Mouse (Mus musculus) G1E (cell line): ENCODE results near the gene Rbbp6. TPM values are rescaled to one million over a fixed set of nuclear protein-coding genes. Genes with fewer than 3 reads are reported as not detected.
A peak's percentile ranks its signal among the peaks of the same experiment; 100 is the strongest.

Source experiments
- ATAC-seq: 2 replicates; pipeline ENCODE4 v1.8.0; 2016; ENCODE audit warnings: mild to moderate bottlenecking; ENCODE audit not compliant: insufficient number of reproducible peaks, poor library complexity, low FRiP score, severe bottlenecking; ENCODE audit errors: extremely low read depth
- DNase-seq: peaks from one replicate; pipeline ENCODE4 v3.0.0; 2012; ENCODE audit warnings: low spot score
- H3K27me3 ChIP-seq: 2 replicates; pipeline ENCODE4 v1.6.1; 2012; ENCODE audit warnings: mild to moderate bottlenecking, low read length, inconsistent platforms; ENCODE audit not compliant: insufficient read depth
- H3K36me3 ChIP-seq: replicated peaks from 2 replicates; pipeline ENCODE3; 2012; ENCODE audit warnings: mild to moderate bottlenecking, inconsistent platforms
- H3K4me1 ChIP-seq: 2 replicates; pipeline ENCODE4 v1.6.1; 2012; ENCODE audit warnings: low read depth, low read length, inconsistent platforms, mixed read lengths; ENCODE audit not compliant: insufficient read depth
- H3K4me3 ChIP-seq: 2 replicates; pipeline ENCODE4 v1.5.1; 2012; ENCODE audit warnings: low read depth, mild to moderate bottlenecking, inconsistent platforms, low read length, moderate library complexity, mixed read lengths
- H3K9me3 ChIP-seq: replicated peaks from 2 replicates; pipeline ENCODE4 v1.6.1; 2012; ENCODE audit warnings: inconsistent platforms
- CTCF ChIP-seq: IDR thresholded peaks from 2 replicates; pipeline ENCODE4 v1.5.1; 2012; ENCODE audit warnings: low read depth, low read length, inconsistent platforms, mixed read lengths
- GATA1 ChIP-seq: IDR thresholded peaks from 2 replicates; pipeline ENCODE4 v1.6.1; 2012; ENCODE audit warnings: borderline replicate concordance, low read length, inconsistent platforms, mixed read lengths
- GATA2 ChIP-seq: IDR thresholded peaks from 2 replicates; pipeline ENCODE4 v1.6.1; 2012; ENCODE audit warnings: low read depth, low read length, inconsistent platforms, borderline replicate concordance
- POLR2AphosphoS5 ChIP-seq: IDR thresholded peaks from 2 replicates; pipeline ENCODE4 v1.6.1; 2012; ENCODE audit warnings: low read depth, low read length, inconsistent platforms; ENCODE audit not compliant: insufficient replicate concordance
- TAL1 ChIP-seq: conservative IDR thresholded peaks from 2 replicates; pipeline ENCODE4 v1.6.1; 2012; ENCODE audit warnings: low read depth, low read length, inconsistent platforms, mixed read lengths
- polyA plus RNA-seq: library from polyadenylated mRNA; stranded (reverse); fragments of >175 nt; gene quantifications from 2 replicates; pipeline ENCODE4 v1.2.3, GENCODE M21; 2012
- total RNA-seq, 2 experiments: library from RNA; stranded (forward) in 1 of 2; stranded (reverse) in 1 of 2; fragments of 200-1000 nt in 1 of 2; fragments of >200 nt in 1 of 2; fragmentation: Nextera tagmentation in 1 of 2; gene quantifications; 2 replicates each; pipeline ENCODE4 v1.2.3; 2014 to 2017

Rbbp6 gene
- total and polyA plus RNA-seq, 3 experiments, result 48.2 to 311 (median 73.8) TPM

DNA sequence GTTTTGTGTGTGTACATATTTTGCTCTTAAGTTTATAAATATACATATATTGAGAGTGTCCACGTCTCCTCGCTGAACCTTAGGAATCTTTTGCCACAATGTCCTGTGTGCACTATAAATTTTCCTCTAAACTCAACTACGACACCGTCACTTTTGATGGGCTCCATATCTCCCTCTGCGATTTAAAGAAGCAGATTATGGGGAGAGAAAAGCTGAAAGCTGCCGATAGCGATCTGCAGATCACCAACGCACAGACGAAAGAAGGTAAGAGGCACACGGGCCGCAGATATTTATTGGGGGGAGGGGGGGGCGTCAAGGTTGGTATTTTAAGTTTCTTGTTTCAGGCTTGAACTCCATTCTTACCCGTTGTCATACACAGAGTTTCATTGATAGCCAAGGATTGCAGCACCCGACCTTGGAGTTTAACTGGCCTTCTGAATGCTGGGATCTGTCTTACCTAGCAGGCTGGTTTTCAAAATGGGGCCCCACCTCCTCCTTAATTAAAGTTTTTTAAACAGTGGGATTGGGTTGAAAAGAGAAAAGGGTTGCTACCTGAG lies 5.5 kb downstream of the Rbbp6 start:
- peak; percentile 15 for DNase-seq
- TF ChIP-seq GATA2 (no peak), GATA1 (no peak), TAL1 (no peak), CTCF (no peak), POLR2AphosphoS5 (no peak)
- ATAC-seq, result no peak
- H3K27me3 ChIP-seq, result no peaks in the 10 kb centered on the region
- peaks cover 28% of the 10 kb centered on the region for H3K36me3 ChIP-seq
- H3K9me3 ChIP-seq, result no peaks in the 10 kb centered on the region
- peak overlapping the region; percentile 81 for H3K4me3 ChIP-seq
- H3K4me1 ChIP-seq, result peaks cover 25% of the 10 kb centered on the region

DNA sequence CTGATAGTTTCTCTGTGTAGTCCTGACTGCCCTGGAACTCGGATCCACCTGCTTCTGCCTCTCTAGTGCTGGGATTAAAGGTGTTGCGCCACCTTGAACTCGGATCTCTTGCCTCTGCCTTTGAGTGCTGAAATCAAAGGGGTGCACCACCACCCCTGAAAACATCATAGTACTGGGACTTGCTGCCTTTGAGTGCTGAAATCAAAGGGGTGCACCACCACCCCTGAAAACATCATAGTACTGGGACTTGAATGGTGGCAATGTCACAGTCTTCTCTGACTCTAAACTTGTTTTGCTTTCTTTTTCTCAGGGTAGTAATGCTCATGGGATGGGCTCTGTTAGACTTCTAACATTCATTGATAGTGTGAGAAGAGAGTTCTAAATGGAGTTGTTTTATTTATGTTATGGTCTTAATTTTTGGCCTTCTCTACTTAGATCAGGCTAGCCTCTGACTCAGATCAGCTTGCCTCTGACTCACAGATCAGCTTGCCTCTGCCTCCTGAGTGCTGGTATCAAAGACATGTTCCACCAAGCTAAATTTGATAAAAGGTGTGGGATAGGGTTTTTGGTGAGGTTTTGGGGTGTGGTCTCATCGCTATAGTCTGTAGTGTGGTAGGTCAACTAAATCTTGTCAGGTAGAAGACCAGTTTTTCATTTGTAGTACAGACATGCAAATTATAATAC lies 6.7 kb downstream of the Rbbp6 start:
- Histone ChIP-seq H3K4me3 (peak overlapping the region; percentile 81), H3K36me3 (peaks cover 36% of the 10 kb centered on the region), H3K9me3 (no peaks in the 10 kb centered on the region), H3K27me3 (no peaks in the 10 kb centered on the region), H3K4me1 (peaks cover 25% of the 10 kb centered on the region)
- ATAC-seq, result no peak
- DNase-seq, result no peak
- TF ChIP-seq CTCF, result no peak
- TF ChIP-seq GATA1, result no peak
- no peak for TF ChIP-seq POLR2AphosphoS5
- no peak for TF ChIP-seq TAL1
- no peak for TF ChIP-seq GATA2

DNA sequence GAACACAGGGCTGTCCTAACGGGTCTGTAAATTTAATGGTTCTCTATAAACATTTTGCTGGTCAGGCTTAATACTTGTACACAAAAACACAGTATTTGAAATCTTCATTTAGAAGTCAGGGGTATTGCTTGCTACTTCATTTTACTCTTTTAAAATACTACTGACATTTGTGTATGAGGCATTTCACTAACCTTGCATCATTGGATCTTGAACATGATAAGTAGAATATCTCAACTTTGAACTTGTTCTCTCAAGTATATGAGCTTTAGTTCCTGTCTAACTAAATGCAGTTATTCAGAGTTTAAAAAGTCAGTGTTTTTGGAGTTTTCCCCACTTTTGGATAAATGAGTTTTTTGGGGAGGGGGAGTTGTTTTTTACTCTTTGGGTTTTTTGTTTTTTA lies 14.0 kb downstream of the Rbbp6 start:
- ATAC-seq (no peak), DNase-seq (no peak)
- H3K9me3 ChIP-seq, result no peaks in the 10 kb centered on the region
- peaks cover 8% of the 10 kb centered on the region for H3K4me1 ChIP-seq
- peaks cover 60% of the 10 kb centered on the region for H3K36me3 ChIP-seq
- H3K27me3 ChIP-seq, result no peaks in the 10 kb centered on the region
- H3K4me3 ChIP-seq, result no peak overlapping the region
- no peak for TF ChIP-seq GATA2
- TF ChIP-seq CTCF, result no peak
- no peak for TF ChIP-seq GATA1
- no peak for TF ChIP-seq POLR2AphosphoS5
- no peak for TF ChIP-seq TAL1

DNA sequence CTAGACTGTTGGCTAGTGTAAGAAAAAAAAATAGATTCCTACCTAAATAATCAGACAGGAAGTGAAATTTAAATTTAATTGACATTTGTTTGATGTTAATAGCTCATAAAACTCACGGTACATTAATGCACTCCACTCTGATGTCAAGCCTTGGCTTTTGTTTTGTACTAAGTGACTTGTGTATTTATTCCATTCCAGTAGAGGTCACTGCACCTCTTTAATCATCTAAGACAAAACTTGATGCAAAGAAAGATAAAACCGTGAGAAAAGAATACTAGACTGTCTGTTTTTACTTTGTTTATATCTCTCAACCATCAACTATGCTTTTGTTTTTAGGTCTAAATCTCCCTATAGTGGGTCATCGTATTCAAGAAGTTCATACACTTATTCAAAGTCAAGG lies 32.7 kb downstream of the Rbbp6 start:
- peaks cover 91% of the 10 kb centered on the region for H3K36me3 ChIP-seq
- TF ChIP-seq CTCF, result no peak
- TF ChIP-seq GATA2, result no peak
- no peak for TF ChIP-seq TAL1
- TF ChIP-seq GATA1, result no peak
- no peak for TF ChIP-seq POLR2AphosphoS5
- H3K27me3 ChIP-seq, result no peaks in the 10 kb centered on the region
- H3K9me3 ChIP-seq, result no peaks in the 10 kb centered on the region
- no peak for ATAC-seq
- H3K4me1 ChIP-seq, result no peaks in the 10 kb centered on the region
- no peak overlapping the region for H3K4me3 ChIP-seq
- no peak for DNase-seq

DNA sequence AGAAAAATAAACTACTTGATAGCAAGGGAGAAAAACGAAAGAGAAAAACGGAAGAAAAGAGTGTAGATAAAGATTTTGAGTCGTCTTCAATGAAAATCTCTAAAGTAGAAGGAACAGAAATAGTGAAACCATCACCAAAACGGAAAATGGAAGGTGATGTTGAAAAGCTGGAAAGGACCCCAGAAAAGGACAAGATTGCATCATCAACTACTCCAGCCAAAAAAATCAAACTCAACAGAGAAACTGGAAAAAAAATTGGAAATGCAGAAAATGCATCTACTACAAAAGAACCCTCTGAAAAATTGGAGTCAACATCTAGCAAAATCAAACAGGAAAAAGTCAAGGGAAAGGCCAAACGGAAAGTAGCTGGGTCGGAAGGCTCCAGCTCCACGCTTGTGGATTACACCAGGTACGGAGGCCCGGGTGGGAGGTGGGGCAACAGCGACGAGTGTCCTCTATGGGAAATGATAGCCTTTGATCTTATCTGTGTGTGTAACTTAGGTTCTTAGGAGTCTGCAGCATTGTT lies 34.4 kb downstream of the Rbbp6 start:
- no peak for TF ChIP-seq GATA2
- no peak for TF ChIP-seq POLR2AphosphoS5
- TF ChIP-seq TAL1, result no peak
- no peak for TF ChIP-seq GATA1
- no peak for TF ChIP-seq CTCF
- Histone ChIP-seq H3K4me3 (no peak overlapping the region), H3K36me3 (peaks cover 91% of the 10 kb centered on the region), H3K27me3 (no peaks in the 10 kb centered on the region), H3K9me3 (no peaks in the 10 kb centered on the region), H3K4me1 (no peaks in the 10 kb centered on the region)
- DNase-seq (no peak), ATAC-seq (no peak)

DNA sequence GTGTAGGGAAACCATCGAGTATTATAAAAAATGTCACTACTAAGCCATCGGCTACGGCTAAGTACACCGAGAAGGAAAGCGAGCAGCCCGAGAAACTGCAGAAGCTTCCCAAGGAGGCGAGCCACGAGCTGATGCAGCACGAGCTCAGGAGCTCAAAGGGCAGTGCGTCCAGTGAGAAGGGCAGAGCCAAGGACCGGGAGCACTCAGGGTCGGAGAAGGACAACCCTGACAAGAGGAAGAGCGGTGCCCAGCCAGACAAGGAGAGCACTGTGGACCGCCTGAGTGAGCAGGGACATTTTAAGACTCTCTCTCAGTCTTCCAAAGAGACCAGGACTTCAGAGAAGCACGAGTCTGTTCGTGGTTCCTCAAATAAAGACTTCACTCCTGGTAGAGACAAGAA lies 35.3 kb downstream of the Rbbp6 start:
- Histone ChIP-seq H3K9me3 (no peaks in the 10 kb centered on the region), H3K36me3 (peaks cover 84% of the 10 kb centered on the region), H3K27me3 (no peaks in the 10 kb centered on the region), H3K4me1 (no peaks in the 10 kb centered on the region), H3K4me3 (no peak overlapping the region)
- TF ChIP-seq GATA1 (no peak), TAL1 (no peak), POLR2AphosphoS5 (no peak), CTCF (no peak), GATA2 (no peak)
- no peak for DNase-seq
- ATAC-seq, result no peak
